Mouse (Mus musculus) midbrain, embryonic 16.5 days (tissue): ENCODE results near the gene Cdc42ep1. TPM values are rescaled to one million over a fixed set of nuclear protein-coding genes. Genes with fewer than 3 reads are reported as not detected.
A peak's percentile ranks its signal among the peaks of the same experiment; 100 is the strongest.

ENCODE experiments used
- ATAC-seq: fragments of 200-750 bp; cut with Nextera tagmentation; 2 replicates; pipeline ENCODE4 v1.8.0; 2017; ENCODE audit warnings: moderate TSS enrichment
- H3K27ac ChIP-seq: fragments of 300-500 bp; sonication (generic); 2 replicates; pipeline ENCODE4 v1.5.1; 2014; ENCODE audit warnings: mild to moderate bottlenecking, low read length, mixed read lengths
- H3K27me3 ChIP-seq: fragments of 300-500 bp; sonication (generic); 2 replicates; pipeline ENCODE4 v1.6.1; 2014; ENCODE audit warnings: low read depth, low read length, mixed read lengths; ENCODE audit not compliant: control insufficient read depth, insufficient read depth
- H3K36me3 ChIP-seq: fragments of 300-500 bp; sonication (generic); 2 replicates; pipeline ENCODE4 v1.6.1; 2014; ENCODE audit warnings: mild to moderate bottlenecking, low read length, moderate library complexity, mixed read lengths; ENCODE audit not compliant: control insufficient read depth, insufficient read depth
- H3K4me1 ChIP-seq: fragments of 300-500 bp; sonication (generic); 2 replicates; pipeline ENCODE4 v1.6.1; 2014; ENCODE audit warnings: mild to moderate bottlenecking, low read length, mixed read lengths; ENCODE audit not compliant: control insufficient read depth, insufficient read depth
- H3K4me2 ChIP-seq: fragments of 300-500 bp; sonication (generic); 2 replicates; pipeline ENCODE4 v1.6.1; 2014; ENCODE audit warnings: mild to moderate bottlenecking, low read length, mixed read lengths
- H3K4me3 ChIP-seq: fragments of 300-500 bp; sonication (generic); 2 replicates; pipeline ENCODE4 v1.5.1; 2014; ENCODE audit warnings: low read depth, mild to moderate bottlenecking, low read length, moderate library complexity, mixed read lengths
- H3K9ac ChIP-seq: fragments of 300-500 bp; sonication (generic); 2 replicates; pipeline ENCODE4 v1.6.1; 2014; ENCODE audit warnings: low read depth, low read length, mixed read lengths
- H3K9me3 ChIP-seq: fragments of 300-500 bp; sonication (generic); replicated peaks from 2 replicates; pipeline ENCODE4 v1.6.1; 2014; ENCODE audit warnings: mild to moderate bottlenecking, low read length, mixed read lengths; ENCODE audit not compliant: control insufficient read depth, poor library complexity, severe bottlenecking
- WGBS: fragments of 180-500 bp; shearing (Covaris S2); extraction: QIAGEN DNeasy Blood & Tissue Kit; methylation state at CpG from one replicate; pipeline ENCODE4 v1.1.7; 2014; 5-methylcytosine and 5-hydroxymethylcytosine counted together
- polyA plus RNA-seq: library from polyadenylated mRNA; unstranded; fragments of >200 nt; fragmentation: Nextera tagmentation; extraction: Ambion mirVana; gene quantifications from 2 replicates; pipeline ENCODE4 v1.2.1, GENCODE M21; 2015

The Cdc42ep1 gene
- polyA plus RNA-seq, 1 experiment from 2014 or later: 13.6 TPM

- H3K9me3 ChIP-seq: no peaks in the 10 kb centered on the region
- peak; percentile 55 for ATAC-seq
- H3K4me2 ChIP-seq: no peak overlapping the region
- H3K27ac ChIP-seq: peak overlapping the region; percentile 64
- no peak overlapping the region for H3K4me3 ChIP-seq
- H3K4me1 ChIP-seq: no peaks in the 10 kb centered on the region
- WGBS: 44% methylated on average over 7 of the region's 7 CpGs
- H3K27me3 ChIP-seq: no peaks in the 10 kb centered on the region
- H3K9ac ChIP-seq: no peak overlapping the region
- H3K36me3 ChIP-seq: no peaks in the 10 kb centered on the region
Measured at GRCm38 (mm10) chr15:78868826-78869233, 26.4 kb downstream of the Cdc42ep1 start.

- Histone ChIP-seq H3K4me1 (no peaks in the 10 kb centered on the region), H3K27me3 (no peaks in the 10 kb centered on the region), H3K4me3 (no peak overlapping the region), H3K9ac (no peak overlapping the region), H3K27ac (no peak overlapping the region), H3K9me3 (no peaks in the 10 kb centered on the region), H3K36me3 (no peaks in the 10 kb centered on the region), H3K4me2 (no peak overlapping the region)
- WGBS: 26% methylated on average over 6 of the region's 6 CpGs
- ATAC-seq: no peak
Measured at GRCm38 (mm10) chr15:78869775-78870174, 27.4 kb downstream of the Cdc42ep1 start.

GRCm38 (mm10) chr15:78872021-78872608 lies 29.7 kb downstream of the Cdc42ep1 start:
- Histone ChIP-seq H3K4me2 (no peak overlapping the region), H3K9me3 (no peaks in the 10 kb centered on the region), H3K9ac (no peak overlapping the region), H3K4me1 (peaks cover 10% of the 10 kb centered on the region), H3K36me3 (no peaks in the 10 kb centered on the region), H3K27me3 (no peaks in the 10 kb centered on the region), H3K27ac (no peak overlapping the region), H3K4me3 (no peak overlapping the region)
- no peak for ATAC-seq
- 57% methylated on average over 5 of the region's 5 CpGs for WGBS

GRCm38 (mm10) chr15:78873803-78874435 lies 31.5 kb downstream of the Cdc42ep1 start:
- WGBS: 51% methylated on average over 13 of the region's 13 CpGs
- no peak overlapping the region for H3K4me2 ChIP-seq

GRCm38 (mm10) chr15:78874989-78875388 lies 32.6 kb downstream of the Cdc42ep1 start:
- H3K9ac ChIP-seq: 0 out of 2 replicates have a peak overlapping the region, but pooled peaks have one; percentile 11
- no peak overlapping the region for H3K4me3 ChIP-seq
- peaks cover 24% of the 10 kb centered on the region for H3K4me1 ChIP-seq
- H3K36me3 ChIP-seq: no peaks in the 10 kb centered on the region
- ATAC-seq: no peak
- 76% methylated on average over 8 of the region's 8 CpGs for WGBS
- H3K9me3 ChIP-seq: no peaks in the 10 kb centered on the region
- H3K27me3 ChIP-seq: no peaks in the 10 kb centered on the region
- no peak overlapping the region for H3K4me2 ChIP-seq
- no peak overlapping the region for H3K27ac ChIP-seq

More at GRCm38 (mm10) chr15:78873803-78874435, 31.5 kb downstream of the Cdc42ep1 start:
- no peaks in the 10 kb centered on the region for H3K36me3 ChIP-seq
- no peaks in the 10 kb centered on the region for H3K9me3 ChIP-seq
- no peak overlapping the region for H3K4me3 ChIP-seq
- no peak overlapping the region for H3K9ac ChIP-seq
- no peak for ATAC-seq
- no peaks in the 10 kb centered on the region for H3K27me3 ChIP-seq
- H3K4me1 ChIP-seq: peaks cover 17% of the 10 kb centered on the region
- no peak overlapping the region for H3K27ac ChIP-seq

- Histone ChIP-seq H3K27ac (peak overlapping the region; percentile 97), H3K4me3 (no peak overlapping the region), H3K9ac (peak overlapping the region; percentile 48; the same call in 1 of the 2 replicates), H3K9me3 (no peaks in the 10 kb centered on the region), H3K36me3 (no peaks in the 10 kb centered on the region), H3K4me2 (peak overlapping the region; percentile 75), H3K27me3 (no peaks in the 10 kb centered on the region), H3K4me1 (peaks cover 24% of the 10 kb centered on the region)
- no peak for ATAC-seq
- 80% methylated on average over 5 of the region's 5 CpGs for WGBS
Measured at GRCm38 (mm10) chr15:78875537-78875936, 33.1 kb downstream of the Cdc42ep1 start.

- no peaks in the 10 kb centered on the region for H3K27me3 ChIP-seq
- H3K27ac ChIP-seq: peak overlapping the region; percentile 97
- ATAC-seq: peak; percentile 46
- peak overlapping the region; percentile 94 for H3K9ac ChIP-seq
- no peaks in the 10 kb centered on the region for H3K9me3 ChIP-seq
- peak overlapping the region; percentile 78 for H3K4me3 ChIP-seq
- peaks cover 4% of the 10 kb centered on the region; the same call in 1 of the 2 replicates for H3K36me3 ChIP-seq
- peak overlapping the region; percentile 75 for H3K4me2 ChIP-seq
- peaks cover 24% of the 10 kb centered on the region for H3K4me1 ChIP-seq
- WGBS: 3% methylated on average over 17 of the region's 17 CpGs
Measured at GRCm38 (mm10) chr15:78876258-78876696, 33.9 kb downstream of the Cdc42ep1 start.

GRCm38 (mm10) chr15:78876991-78877809 lies 34.8 kb downstream of the Cdc42ep1 start, which contains the start of gene Gga1:
TSS of gene Gga1 (plus strand) at chr15:78877190.
- Histone ChIP-seq H3K4me1 (peaks cover 24% of the 10 kb centered on the region), H3K9me3 (no peaks in the 10 kb centered on the region), H3K27ac (peak within 1 kb of the TSS; percentile 97), H3K4me3 (peak within 1 kb of the TSS; percentile 78), H3K36me3 (peaks cover 12% of the 10 kb centered on the region), H3K4me2 (peak within 1 kb of the TSS; percentile 97), H3K9ac (peak within 1 kb of the TSS; percentile 94), H3K27me3 (no peaks in the 10 kb centered on the region)
- ATAC-seq: peak; percentile 85
- under 1% methylated on average over 59 of the region's 95 CpGs for WGBS
